Mouse (Mus musculus) layer of hippocampus, adult 6 months (tissue): Measurements from ENCODE around the gene Wwox. TPM values are rescaled to one million over a fixed set of nuclear protein-coding genes. Genes with fewer than 3 reads are reported as not detected.

Experiments used
- long read RNA-seq, 2 experiments: library from polyadenylated mRNA; unstranded; transcript quantifications; one replicate each; pipeline ENCODE4 v2.0.0; 2019 to 2020
- polyA plus RNA-seq: library from polyadenylated mRNA; unstranded; fragments of <200 nt; fragmentation: Nextera tagmentation; gene quantifications from 2 replicates; pipeline ENCODE4 v1.2.3, GENCODE M21; 2021

Wwox gene
- polyA plus RNA-seq: 17.9 and 19.8 TPM in 2 replicates
- long read RNA-seq, experiment 1, partial matches to known transcripts: 0 of 13 reads
- long read RNA-seq, experiment 1, other reads (novel, unspliced or antisense): 12 of 13 reads
- long read RNA-seq, experiment 2, partial matches to known transcripts: 3 of 21 reads
- long read RNA-seq, experiment 2, other reads (novel, unspliced or antisense): 16 of 21 reads

DNA sequence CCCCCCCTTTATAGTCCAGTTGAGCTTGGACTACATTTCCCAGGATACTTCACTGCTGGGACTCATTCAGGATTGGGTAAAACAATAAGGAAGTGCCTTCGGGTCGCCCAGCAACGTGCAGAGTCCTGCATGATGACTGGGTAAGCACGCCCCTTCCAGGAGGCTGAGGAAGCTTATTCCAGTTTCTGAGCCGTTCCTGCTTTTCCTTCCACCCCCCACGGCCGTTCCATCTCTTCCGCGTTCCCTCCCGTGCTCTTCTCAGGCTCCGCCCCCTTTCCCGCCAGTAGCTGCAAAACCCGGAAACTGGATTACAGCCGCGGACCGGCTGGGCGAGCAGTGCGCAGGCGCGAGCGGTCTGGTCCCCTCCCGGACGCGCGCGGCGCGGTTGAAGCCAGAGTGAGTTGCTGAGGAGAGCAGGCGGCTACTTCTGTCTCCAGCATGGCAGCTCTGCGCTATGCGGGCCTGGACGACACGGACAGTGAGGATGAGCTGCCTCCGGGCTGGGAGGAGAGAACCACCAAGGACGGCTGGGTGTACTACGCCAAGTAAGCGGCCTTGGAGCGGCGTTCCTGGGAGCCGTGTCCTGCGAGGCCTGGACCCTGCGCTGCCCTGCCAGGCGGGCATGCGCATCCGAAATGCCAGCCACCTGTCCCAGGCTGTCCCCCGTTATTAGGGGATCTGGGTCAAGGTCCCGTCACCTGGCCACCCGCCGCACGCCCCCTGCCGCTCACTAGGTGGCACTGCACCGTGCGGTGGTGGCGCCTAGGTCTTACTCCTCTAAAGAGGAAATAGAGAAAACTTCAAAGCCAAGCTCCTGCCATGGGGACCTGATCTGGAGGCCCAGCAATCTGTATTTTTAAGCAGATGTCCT, at the start of gene Wwox:
TSS of gene Wwox (plus strand) at position 322 of the 871 bp plus-strand sequence.

GRCm38 (mm10) chr8:114417786-114418185, 21.7 kb upstream of the Wwox start, which contains the start of gene Clec3a:
Gene Clec3a, plus strand, starts transcription at chr8:114418086.

Other genes starting within 250 kb of the Wwox start
- gene Vat1l, start 234.0 kb upstream of the Wwox start, polyA plus RNA-seq: 7.9 and 21.6 TPM in 2 replicates
- not detected in 2 replicates for gene Clec3a, start 21.6 kb upstream of the Wwox start, polyA plus RNA-seq